Mouse (Mus musculus) right cerebral cortex, postnatal 14 days (tissue): ENCODE data around the gene Smim6.

ENCODE experiments used
- DNase-seq: peaks from one replicate; pipeline ENCODE4 v3.0.0; 2022

Smim6 gene

GRCm38 (mm10) chr11:115945247-115945646 is 33.4 kb downstream of the Smim6 start:
- DNase-seq, result no peak

DNA sequence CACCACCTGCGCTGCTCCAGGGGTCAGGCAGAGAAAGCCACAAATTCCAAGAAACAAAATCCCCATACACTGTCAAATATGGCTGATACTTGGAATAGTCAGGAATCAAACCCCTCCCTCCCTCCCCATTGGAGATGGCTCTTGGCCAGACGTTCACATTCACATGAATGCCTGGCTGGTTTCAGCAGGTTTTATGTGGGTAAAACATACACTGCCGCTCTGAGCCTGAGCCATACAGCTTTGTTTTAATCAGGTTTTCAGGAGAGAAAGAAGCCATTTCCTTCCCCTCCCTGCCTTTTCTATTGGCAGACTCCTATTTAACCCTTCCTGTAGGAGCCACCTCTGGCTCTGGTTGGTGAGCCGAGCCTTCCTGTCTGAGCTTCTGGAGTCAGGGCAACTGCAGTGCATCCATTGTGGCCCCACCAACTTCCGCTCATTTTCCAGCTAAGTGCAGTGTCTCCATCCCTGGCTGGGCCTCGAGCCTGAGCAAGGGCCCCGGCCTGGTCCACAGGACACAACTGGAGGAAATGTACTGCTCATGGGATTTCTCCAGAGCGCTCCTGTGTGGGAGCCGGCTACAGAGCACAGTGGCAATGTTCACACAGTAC is 34.5 kb downstream of the Smim6 start:
- no peak for DNase-seq

DNA sequence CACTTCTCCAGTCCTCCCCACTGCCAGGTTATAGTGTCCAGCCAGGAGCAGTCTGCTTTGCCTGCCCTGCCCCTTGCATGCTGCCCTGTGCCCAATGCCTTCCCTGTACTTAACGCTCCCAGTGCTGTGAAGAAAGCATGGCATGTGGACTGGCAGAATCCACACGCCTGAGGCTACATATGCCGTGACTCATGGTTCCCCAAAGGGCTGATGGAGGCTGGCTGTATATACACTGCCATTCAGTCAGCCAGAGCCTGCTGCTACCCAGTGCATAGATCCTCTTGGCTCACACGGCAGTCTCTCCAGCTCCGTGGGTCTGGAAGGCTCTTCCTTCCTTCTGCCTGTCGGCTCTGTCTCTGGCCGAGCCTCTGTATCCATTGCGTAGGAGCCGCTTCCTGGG is 36.5 kb downstream of the Smim6 start:
- DNase-seq, result no peak

DNA sequence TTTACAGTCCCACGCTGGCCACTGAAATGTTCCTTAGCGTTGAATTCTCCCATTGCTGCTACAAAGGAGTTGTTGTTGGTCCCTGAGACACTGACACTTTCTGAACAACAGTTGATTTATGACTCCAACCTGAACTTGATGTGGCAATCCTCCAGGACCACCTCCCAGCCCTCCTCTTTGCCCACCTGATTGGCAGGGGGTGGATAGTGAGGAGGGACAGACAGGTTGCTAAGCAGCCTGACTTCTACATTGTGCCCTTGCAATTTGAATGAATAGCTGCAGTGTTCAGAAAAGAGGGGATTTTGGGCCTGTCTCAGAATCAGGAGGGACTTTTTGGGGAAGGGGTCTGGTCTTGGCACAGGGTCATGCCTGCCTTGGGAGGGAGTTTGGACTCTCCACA is 38.9 kb downstream of the Smim6 start:
- DNase-seq, result no peak

GRCm38 (mm10) chr11:115954712-115955111 is 42.9 kb downstream of the Smim6 start:
- no peak for DNase-seq

- DNase-seq, result no peak
Observed at GRCm38 (mm10) chr11:115955195-115955858, 43.5 kb downstream of the Smim6 start.

- DNase-seq, result no peak
Observed at GRCm38 (mm10) chr11:115956453-115956852, 44.6 kb downstream of the Smim6 start.

DNA sequence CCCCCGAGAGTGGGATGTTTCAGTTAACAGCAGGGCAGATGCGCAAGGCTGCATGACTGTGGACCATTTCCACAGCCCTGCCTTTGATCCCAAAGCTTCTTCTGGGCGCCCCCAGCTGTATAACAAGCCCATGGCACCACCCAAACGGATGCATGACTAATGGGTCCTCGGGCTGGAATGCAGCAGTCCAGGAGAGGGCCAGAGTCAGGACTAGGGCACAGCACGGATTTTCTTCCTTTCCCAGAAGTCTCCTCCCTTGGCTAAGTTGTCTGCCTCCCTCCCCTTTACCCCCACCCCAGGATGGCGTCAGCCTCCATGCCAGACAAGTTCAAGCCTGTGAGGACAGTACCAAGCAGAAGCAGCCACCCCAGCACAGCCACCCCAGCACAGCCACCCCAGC is 46.2 kb downstream of the Smim6 start:
- DNase-seq, result no peak

DNA sequence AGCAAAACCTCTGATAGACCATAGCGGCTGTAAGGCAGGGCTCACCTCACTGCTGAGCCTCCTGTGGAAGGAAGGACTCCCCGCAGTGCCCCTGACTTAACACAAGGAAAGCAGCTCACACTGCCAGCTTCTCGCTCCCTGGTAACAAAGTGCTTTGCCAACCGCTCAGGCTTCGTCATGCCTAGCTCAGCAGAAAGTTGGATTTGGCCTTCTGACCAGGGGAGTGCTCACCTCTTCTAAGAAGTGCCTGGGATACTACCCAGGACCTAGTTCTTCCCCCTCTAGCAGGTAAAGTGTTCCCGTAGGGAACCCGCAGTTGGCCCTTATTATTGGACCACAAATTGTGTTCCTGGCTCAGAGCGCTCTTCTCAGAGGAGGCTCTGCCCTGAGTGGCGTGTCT is 47.2 kb downstream of the Smim6 start:
- no peak for DNase-seq

DNA sequence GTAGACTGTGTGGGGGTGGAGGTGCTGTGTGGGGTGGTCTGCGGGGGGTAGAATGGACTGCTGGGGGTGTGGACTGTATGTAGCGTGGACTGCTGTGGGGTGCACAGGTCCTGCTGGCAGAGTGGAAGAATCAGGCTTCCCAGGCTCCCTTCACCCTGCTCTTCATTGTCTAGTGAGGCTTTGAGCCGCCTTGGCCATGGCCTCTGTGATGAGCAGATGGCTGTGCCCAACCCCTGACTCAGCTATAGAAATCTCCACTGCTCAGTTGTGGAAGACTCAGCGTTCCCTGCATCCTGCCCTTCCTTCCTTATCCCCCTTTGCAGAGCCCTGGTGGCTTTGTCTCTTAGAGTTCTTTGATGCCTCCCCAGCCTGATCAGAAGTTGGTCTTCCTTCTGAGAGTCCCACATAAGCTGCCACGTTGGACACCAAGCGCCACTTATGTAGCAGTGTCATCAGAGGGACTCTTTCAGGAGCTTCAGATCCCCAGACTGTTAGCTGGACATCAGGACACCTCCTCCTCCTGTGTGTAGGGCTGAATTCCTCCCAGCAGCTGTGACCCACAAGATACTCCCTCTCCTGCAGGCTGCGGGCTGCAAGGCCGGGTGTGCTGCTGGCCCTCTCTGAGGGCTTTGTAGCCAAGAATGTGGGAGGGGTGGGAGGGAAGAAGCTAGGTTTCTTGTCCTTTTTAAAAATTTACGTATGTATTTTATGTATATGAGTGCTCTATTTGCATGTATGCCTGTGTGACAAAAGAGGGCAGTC is 51.0 kb downstream of the Smim6 start:
- no peak for DNase-seq
